Mouse (Mus musculus) hindbrain, embryonic 15.5 days (tissue): ENCODE measurements around the gene Wbp1l. TPM values are rescaled to one million over a fixed set of nuclear protein-coding genes. Genes with fewer than 3 reads are reported as not detected.
A peak's percentile ranks its signal among the peaks of the same experiment; 100 is the strongest.

Experiments
- ATAC-seq: fragments of 200-750 bp; cut with Nextera tagmentation; 2 replicates; pipeline ENCODE4 v1.8.0; 2017; ENCODE audit warnings: low read depth, moderate number of reproducible peaks, moderate TSS enrichment; ENCODE audit not compliant: low FRiP score
- H3K27ac ChIP-seq: fragments of 300-500 bp; sonication (generic); replicated peaks from 2 replicates; pipeline ENCODE4 v1.5.1; 2015; ENCODE audit warnings: mild to moderate bottlenecking, inconsistent platforms
- H3K27me3 ChIP-seq: fragments of 300-500 bp; sonication (generic); 2 replicates; pipeline ENCODE4 v1.6.1; 2015; ENCODE audit warnings: control low read depth, inconsistent platforms
- H3K36me3 ChIP-seq: fragments of 300-500 bp; sonication (generic); 2 replicates; pipeline ENCODE4 v1.6.1; 2015; ENCODE audit warnings: control low read depth, inconsistent platforms
- H3K4me1 ChIP-seq: fragments of 300-500 bp; sonication (generic); replicated peaks from 2 replicates; pipeline ENCODE4 v1.6.1; 2015; ENCODE audit warnings: control low read depth, inconsistent platforms
- H3K4me2 ChIP-seq: fragments of 300-500 bp; sonication (generic); 2 replicates; pipeline ENCODE4 v1.6.1; 2015; ENCODE audit warnings: moderate library complexity, mild to moderate bottlenecking, inconsistent platforms
- H3K4me3 ChIP-seq: fragments of 300-500 bp; sonication (generic); 2 replicates; pipeline ENCODE4 v1.5.1; 2015; ENCODE audit warnings: mild to moderate bottlenecking, inconsistent platforms
- H3K9ac ChIP-seq: fragments of 300-500 bp; sonication (generic); 2 replicates; pipeline ENCODE4 v1.6.1; 2015; ENCODE audit warnings: inconsistent platforms
- H3K9me3 ChIP-seq: fragments of 300-500 bp; sonication (generic); 2 replicates; pipeline ENCODE4 v1.6.1; 2016; ENCODE audit warnings: control low read depth, inconsistent platforms
- WGBS: fragments of 180-500 bp; shearing (Covaris S2); methylation state at CpG from one replicate; pipeline ENCODE4 v1.1.7; 2015; 5-methylcytosine and 5-hydroxymethylcytosine counted together
- polyA plus RNA-seq: library from polyadenylated mRNA; unstranded; fragments of >200 nt; fragmentation: Nextera tagmentation; extraction: Ambion mirVana; gene quantifications from 2 replicates; pipeline ENCODE4 v1.2.1, GENCODE M21; 2015

Wbp1l gene
- polyA plus RNA-seq, 1 experiment from 2014 or later, result 41.1 TPM

DNA sequence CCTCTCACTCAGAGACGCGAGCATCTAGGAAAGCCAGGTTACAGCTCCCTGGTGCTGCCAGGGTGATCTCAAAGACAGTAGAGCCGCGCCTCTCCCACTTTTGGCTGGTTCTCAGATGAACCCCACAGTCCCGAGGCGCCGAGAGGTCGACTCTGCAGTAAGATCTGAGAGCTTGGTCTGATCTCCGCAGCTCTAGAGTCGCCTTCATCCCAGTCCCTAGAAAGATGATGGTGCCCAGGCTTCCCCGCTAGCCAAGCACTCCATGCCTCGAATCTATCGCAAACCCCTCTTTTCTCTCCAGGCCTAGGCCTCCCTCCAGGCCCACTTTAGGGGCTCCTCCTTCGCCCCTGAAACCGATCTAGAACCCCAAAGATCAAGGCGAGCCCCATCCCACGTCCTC is 26.3 kb upstream of the Wbp1l start:
- Histone ChIP-seq H3K4me2 (peak overlapping the region; percentile 81), H3K36me3 (peaks cover 1% of the 10 kb centered on the region), H3K27ac (peak overlapping the region; percentile 83), H3K27me3 (no peaks in the 10 kb centered on the region), H3K4me1 (peaks cover 25% of the 10 kb centered on the region), H3K9me3 (no peaks in the 10 kb centered on the region), H3K4me3 (peak overlapping the region; percentile 66), H3K9ac (peak overlapping the region; percentile 77)
- ATAC-seq, result no peak; the same call in 1 of the 2 replicates
- under 1% methylated on average over 17 of the region's 17 CpGs for WGBS

- WGBS, result 1% methylated on average over 58 of the region's 67 CpGs
- no peaks in the 10 kb centered on the region for H3K9me3 ChIP-seq
- no peaks in the 10 kb centered on the region for H3K27me3 ChIP-seq
- peak within 1 kb of the TSS; percentile 77 for H3K9ac ChIP-seq
- ATAC-seq, result peak; percentile 98
- H3K36me3 ChIP-seq, result no peaks in the 10 kb centered on the region
- H3K4me2 ChIP-seq, result peak within 1 kb of the TSS; percentile 81
- peak within 1 kb of the TSS; percentile 83 for H3K27ac ChIP-seq
- peaks cover 25% of the 10 kb centered on the region for H3K4me1 ChIP-seq
- H3K4me3 ChIP-seq, result peak within 1 kb of the TSS; percentile 66
These were observed 25.6 kb upstream of the Wbp1l start, which contains the start of the genes Arl3 and Sfxn2 for GRCm38 (mm10) chr19:46572951-46573937. TSS of gene Arl3 (minus strand) at chr19:46573198. TSS of gene Sfxn2 (plus strand) at chr19:46573365.

DNA sequence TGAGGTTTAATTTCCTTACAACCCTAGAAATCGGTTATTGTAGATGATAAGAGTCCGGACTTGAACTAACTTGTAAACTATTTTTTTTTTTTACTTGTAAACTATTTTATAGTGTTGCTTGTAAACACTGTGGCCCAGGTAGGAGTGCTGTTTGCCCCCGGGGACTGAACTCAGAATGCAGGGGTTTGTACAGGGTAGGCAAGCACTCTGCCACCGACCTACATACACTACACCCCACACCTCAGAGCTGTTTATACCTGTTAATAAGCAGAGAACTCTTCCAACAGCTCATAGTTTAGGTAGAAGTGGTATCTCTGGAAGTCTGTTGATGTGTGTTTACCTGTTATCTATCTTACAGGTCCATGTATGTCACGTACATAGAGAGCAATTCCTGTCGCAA is 24.9 kb upstream of the Wbp1l start:
- Histone ChIP-seq H3K27me3 (no peaks in the 10 kb centered on the region), H3K9me3 (no peaks in the 10 kb centered on the region), H3K27ac (no peak overlapping the region), H3K4me3 (peak overlapping the region; percentile 66), H3K4me1 (peaks cover 25% of the 10 kb centered on the region), H3K9ac (peak overlapping the region; percentile 63), H3K36me3 (no peaks in the 10 kb centered on the region), H3K4me2 (peak overlapping the region; percentile 81)
- no peak for ATAC-seq
- 53% methylated on average over 6 of the region's 6 CpGs for WGBS

DNA sequence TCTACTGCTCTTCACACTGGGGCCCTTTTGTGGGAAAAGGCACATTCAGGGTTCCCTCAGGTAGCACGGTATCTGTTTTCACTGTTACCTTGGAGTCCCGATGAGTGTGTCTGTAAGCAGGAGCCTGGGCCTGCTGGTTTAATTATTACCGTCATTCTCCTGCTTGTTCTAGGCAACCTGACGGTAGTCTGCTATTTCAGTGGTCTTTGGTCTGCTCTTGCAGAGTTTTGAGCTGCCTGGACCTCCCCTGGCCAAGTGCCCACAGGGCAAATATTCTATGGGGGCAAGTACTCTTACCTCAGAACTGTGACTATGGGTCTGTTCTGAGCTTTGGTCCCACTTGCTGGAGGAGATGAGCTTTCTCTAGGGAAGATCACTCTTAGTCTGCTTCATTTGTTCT is 23.7 kb upstream of the Wbp1l start:
- no peak for ATAC-seq
- H3K27ac ChIP-seq, result no peak overlapping the region
- no peaks in the 10 kb centered on the region for H3K36me3 ChIP-seq
- 55% methylated on average over 4 of the region's 4 CpGs for WGBS
- H3K4me2 ChIP-seq, result no peak overlapping the region
- no peaks in the 10 kb centered on the region for H3K27me3 ChIP-seq
- H3K4me3 ChIP-seq, result no peak overlapping the region
- no peaks in the 10 kb centered on the region for H3K9me3 ChIP-seq
- peaks cover 25% of the 10 kb centered on the region for H3K4me1 ChIP-seq
- H3K9ac ChIP-seq, result no peak overlapping the region

DNA sequence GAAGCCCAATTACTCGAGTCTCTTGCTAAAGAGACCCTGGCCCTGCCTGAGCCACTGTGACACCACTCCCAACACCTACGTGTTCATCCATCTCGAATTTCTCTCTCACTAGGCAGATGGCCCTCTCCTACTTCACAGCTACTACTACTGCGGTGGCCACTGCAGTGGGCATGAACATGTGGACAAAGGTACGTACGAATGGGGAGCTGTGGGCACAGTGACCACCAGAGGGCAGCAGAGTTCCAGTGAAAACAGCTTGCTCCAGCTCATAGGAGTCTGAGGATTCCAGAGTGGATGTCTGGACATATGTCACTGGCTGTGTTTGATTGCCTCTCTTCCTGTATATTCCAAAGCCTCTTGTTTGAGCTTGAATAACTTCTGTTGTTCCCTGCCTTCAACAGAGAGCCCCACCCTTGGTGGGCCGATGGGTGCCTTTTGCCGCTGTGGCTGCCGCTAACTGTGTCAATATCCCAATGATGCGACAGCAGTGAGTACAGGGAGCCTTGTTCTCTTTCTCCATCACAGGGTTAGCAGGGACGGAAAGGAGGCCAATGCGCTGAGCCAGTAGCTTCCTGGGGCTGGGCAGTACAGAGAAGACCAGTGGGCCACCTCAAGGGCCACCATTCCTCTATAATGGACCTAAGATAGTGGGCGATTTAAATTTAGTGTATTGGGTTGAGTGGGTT is 10.9 kb upstream of the Wbp1l start:
- Histone ChIP-seq H3K4me1 (no peaks in the 10 kb centered on the region), H3K9me3 (no peaks in the 10 kb centered on the region), H3K4me2 (no peak overlapping the region), H3K4me3 (no peak overlapping the region), H3K9ac (no peak overlapping the region), H3K36me3 (peaks cover 16% of the 10 kb centered on the region; the same call in 1 of the 2 replicates), H3K27ac (no peak overlapping the region), H3K27me3 (no peaks in the 10 kb centered on the region)
- 57% methylated on average over 13 of the region's 13 CpGs for WGBS
- ATAC-seq, result peak; percentile 80

DNA sequence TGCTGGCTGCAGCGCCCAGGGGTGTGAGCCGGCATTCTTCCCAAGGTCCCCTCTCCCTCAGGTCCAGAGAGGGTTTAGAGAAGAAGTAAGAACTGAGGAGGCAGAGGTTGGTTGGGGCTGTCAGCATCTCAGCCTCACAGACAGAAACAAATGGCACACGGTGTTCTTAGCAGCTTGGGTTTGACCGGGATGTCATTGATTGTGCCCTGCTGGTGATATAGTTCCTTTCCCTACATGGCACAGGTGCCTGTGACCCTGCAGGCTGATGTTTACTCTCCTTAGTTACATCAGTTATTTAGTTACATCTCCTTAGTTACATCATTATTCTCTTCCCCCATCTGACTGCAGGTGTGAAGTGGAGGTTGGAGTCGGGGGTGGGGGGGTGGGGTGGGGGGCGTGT is 7.3 kb upstream of the Wbp1l start:
- Histone ChIP-seq H3K9me3 (no peaks in the 10 kb centered on the region), H3K4me3 (no peak overlapping the region), H3K27ac (no peak overlapping the region), H3K9ac (no peak overlapping the region), H3K4me1 (no peaks in the 10 kb centered on the region), H3K4me2 (no peak overlapping the region), H3K27me3 (no peaks in the 10 kb centered on the region), H3K36me3 (peaks cover 17% of the 10 kb centered on the region)
- ATAC-seq, result no peak
- WGBS, result 89% methylated on average over 6 of the region's 6 CpGs

DNA sequence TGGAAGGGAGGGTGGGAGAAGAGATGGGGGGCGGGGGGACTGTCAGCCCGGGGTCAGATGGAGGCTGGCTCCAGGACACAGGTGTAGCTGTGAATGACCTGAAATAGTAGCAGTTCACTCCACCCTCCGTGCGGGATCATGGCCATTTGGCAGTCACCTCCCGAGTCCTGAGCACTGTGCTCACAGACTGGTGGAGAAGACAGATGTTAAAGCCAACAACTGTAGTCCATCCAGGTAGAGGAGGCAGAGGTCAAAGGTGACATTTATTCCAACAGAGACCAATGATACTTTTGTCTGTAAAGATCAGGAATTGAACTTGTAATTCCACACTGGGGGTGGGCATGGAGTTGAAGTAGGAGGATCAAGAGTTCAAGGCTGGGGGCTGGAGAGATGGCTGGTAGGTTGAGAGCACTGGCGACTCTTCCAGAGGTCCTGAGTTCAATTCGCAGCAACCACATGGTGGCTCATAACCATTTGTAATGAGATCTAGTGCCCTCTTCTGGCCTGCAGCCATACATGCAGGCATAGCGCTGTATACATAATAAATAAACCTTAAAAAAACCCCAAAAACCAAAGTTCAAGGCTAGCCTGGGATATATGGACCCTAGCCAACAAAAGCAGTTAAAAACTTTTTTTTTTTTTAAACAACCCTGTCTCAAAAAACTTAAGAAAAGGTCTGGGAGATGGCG is 6.0 kb upstream of the Wbp1l start:
- 93% methylated on average over 9 of the region's 9 CpGs for WGBS
- no peak for ATAC-seq
- Histone ChIP-seq H3K4me1 (0 out of 2 replicates have a peak, but pooled peaks cover under 1% of the 10 kb centered on the region), H3K27me3 (no peaks in the 10 kb centered on the region), H3K27ac (no peak overlapping the region), H3K4me3 (no peak overlapping the region), H3K9me3 (no peaks in the 10 kb centered on the region), H3K4me2 (no peak overlapping the region), H3K9ac (no peak overlapping the region), H3K36me3 (peaks cover 17% of the 10 kb centered on the region)

DNA sequence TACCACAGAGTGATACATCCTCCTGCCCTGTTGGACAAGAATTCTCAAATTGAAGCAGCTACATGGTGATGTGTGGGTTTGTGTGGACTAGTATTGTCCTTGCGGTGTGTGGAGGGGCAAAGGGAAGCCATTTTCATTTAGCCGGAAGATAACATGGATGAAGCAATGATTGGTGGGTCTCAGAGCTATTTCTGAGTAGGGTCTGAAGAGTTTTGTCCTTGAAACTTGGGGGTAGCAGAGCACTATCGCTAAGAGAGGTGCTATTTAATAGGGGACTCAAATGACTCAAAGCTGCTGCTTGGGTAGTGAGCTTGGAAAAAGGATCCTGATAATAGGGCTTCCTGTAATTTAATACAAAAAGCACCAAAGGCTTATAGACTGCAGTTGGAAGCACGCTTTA is 697 bp upstream of the Wbp1l start:
- ATAC-seq, result no peak
- peak overlapping the region; percentile 26; the same call in 1 of the 2 replicates for H3K27ac ChIP-seq
- 84% methylated on average over 4 of the region's 4 CpGs for WGBS
- no peaks in the 10 kb centered on the region for H3K9me3 ChIP-seq
- peaks cover 33% of the 10 kb centered on the region for H3K4me1 ChIP-seq
- H3K36me3 ChIP-seq, result peaks cover 8% of the 10 kb centered on the region; the same call in 1 of the 2 replicates
- H3K4me2 ChIP-seq, result peak overlapping the region; percentile 46
- no peak overlapping the region for H3K9ac ChIP-seq
- H3K4me3 ChIP-seq, result peak overlapping the region; percentile 87; the same call in 1 of the 2 replicates
- H3K27me3 ChIP-seq, result no peaks in the 10 kb centered on the region

DNA sequence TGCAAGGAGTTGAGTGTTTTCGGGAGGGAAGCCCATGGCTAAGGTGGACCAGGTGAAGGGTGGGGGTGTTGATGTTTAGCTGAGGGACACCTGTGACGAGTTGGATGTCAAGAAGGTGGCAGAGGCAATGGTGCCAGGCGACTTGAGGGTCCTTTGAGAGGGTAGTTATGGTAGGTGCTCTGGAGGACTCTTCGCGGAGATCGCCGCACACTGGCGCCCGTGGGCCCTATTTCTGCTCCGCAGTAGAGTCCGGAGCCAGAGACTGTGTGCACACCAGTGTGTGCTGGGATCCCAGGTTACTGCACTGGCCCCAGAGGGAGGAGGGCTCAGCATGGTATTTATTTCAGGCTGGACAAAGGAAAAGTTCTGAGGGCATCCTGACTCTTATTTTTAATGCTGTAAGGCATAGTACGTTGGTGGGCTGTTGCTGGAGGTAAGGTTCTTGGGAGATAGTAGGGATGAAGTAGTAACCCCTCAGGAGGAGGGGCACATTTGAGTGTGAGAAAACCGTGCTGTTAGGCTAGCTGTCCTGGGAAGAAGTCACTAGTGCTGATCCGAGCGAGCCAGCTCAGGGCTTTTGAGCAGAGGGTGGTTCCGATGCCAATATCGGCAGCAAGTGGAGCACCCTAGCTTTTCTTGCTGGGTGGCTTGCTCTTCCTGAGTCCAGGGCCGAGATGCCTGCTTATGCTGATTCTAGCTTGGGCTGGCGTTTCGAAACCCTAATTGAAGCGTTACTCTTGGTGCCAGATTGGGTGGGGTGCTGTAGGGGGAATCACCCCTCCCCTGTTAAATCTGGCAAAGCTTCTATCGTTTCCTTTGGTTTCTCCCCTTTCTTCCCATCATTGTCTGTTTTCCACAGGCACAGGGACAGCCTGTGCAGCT is 732 bp downstream of the Wbp1l start:
- Histone ChIP-seq H3K9me3 (no peaks in the 10 kb centered on the region), H3K4me1 (peaks cover 33% of the 10 kb centered on the region), H3K4me3 (peak overlapping the region; percentile 87), H3K9ac (peak overlapping the region; percentile 75), H3K27ac (peak overlapping the region; percentile 74), H3K27me3 (no peaks in the 10 kb centered on the region), H3K36me3 (peaks cover 14% of the 10 kb centered on the region; the same call in 1 of the 2 replicates), H3K4me2 (peak overlapping the region; percentile 92)
- peak; percentile 24; the same call in 1 of the 2 replicates for ATAC-seq
- WGBS, result 21% methylated on average over 22 of the region's 22 CpGs

GRCm38 (mm10) chr19:46600371-46600770 is 1.5 kb downstream of the Wbp1l start:
- H3K36me3 ChIP-seq, result peaks cover 8% of the 10 kb centered on the region; the same call in 1 of the 2 replicates
- ATAC-seq, result no peak
- peak overlapping the region; percentile 92 for H3K4me2 ChIP-seq
- no peak overlapping the region; the same call in 1 of the 2 replicates for H3K9ac ChIP-seq
- H3K27ac ChIP-seq, result no peak overlapping the region
- H3K4me1 ChIP-seq, result peaks cover 33% of the 10 kb centered on the region
- no peaks in the 10 kb centered on the region for H3K9me3 ChIP-seq
- 88% methylated on average over 4 of the region's 4 CpGs for WGBS
- H3K27me3 ChIP-seq, result no peaks in the 10 kb centered on the region
- peak overlapping the region; percentile 87; the same call in 1 of the 2 replicates for H3K4me3 ChIP-seq

GRCm38 (mm10) chr19:46601491-46601890 is 2.6 kb downstream of the Wbp1l start:
- no peak overlapping the region for H3K4me2 ChIP-seq
- no peaks in the 10 kb centered on the region for H3K9me3 ChIP-seq
- no peaks in the 10 kb centered on the region for H3K27me3 ChIP-seq
- no peak overlapping the region for H3K4me3 ChIP-seq
- no peak overlapping the region for H3K9ac ChIP-seq
- H3K36me3 ChIP-seq, result peaks cover 16% of the 10 kb centered on the region
- H3K27ac ChIP-seq, result no peak overlapping the region
- peaks cover 33% of the 10 kb centered on the region for H3K4me1 ChIP-seq
- whole genome bisulfite sequencing, result 90% methylated on average over 14 of the region's 14 CpGs
- no peak for ATAC-seq
